ENCODE assay signal across 15 mouse cellular contexts in the genomic region with DNA sequence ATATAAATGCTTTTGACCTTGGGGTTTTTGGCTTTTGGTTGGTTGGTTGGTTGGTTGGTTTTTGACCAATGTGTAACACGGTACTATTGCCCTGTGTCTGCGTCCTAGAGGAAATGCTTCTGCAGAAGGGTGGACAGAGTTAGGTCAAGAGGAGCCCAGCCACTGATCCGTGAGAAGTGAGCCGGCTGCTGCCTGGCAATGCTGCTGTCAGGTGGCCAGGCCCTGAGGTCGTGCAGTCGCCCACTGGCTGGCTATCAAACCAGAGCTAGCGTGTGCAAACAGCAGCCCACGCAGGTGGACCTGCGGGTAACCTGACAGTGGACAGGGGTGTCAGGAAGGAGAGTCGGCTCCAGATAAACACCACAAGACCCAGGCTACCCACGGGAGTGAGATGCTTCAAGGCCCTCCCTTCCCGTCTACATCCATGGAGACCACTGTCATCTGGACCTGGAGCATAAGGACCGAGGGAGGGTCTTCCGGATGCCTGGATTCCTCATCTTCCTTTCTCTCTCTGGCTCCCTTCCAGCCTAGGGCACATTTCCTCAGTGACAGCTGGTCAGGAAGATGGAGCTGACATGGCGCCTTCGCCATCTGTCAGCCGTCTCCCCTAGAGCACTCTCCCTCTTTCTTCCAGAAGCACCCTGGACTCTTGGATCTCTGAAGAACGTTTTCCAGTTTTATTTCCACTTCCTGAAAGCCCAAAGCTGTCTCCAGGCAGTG. TPM values are rescaled to one million over a fixed set of nuclear protein-coding genes. Genes with fewer than 3 reads are reported as not detected.
DNase-seq lines count a peak whose midpoint lies in the region; ATAC-seq and TF ChIP-seq lines count a peak whose summit lies in the region.
"Had no signal": no experiment of that assay in that cellular context is flagged by ENCODE, and none has a peak within 500 bp of the region (broad histone marks: within the 10 kb centered on the region; RNA-seq: fewer than 3 reads in every experiment).

No protein-coding gene starts in this region.

- H3K9me3 ChIP-seq in liver, embryonic 16.5 days (replicated peaks; ENCODE audit: control insufficient read depth, low read length), result no peaks in the 10 kb centered on the region
- no peaks in the 10 kb centered on the region for H3K9me3 ChIP-seq in liver, embryonic 12.5 days (replicated peaks)
- peaks cover 4% of the 10 kb centered on the region; the same call in 1 of the 2 replicates for H3K9me3 ChIP-seq in forebrain, embryonic 10.5 days
- H3K9me3 ChIP-seq in hindbrain, embryonic 16.5 days (ENCODE audit: control insufficient read depth, low read length), result no peaks in the 10 kb centered on the region
- H3K9me3 ChIP-seq in midbrain, postnatal 0 days (ENCODE audit: low read length), result no peaks in the 10 kb centered on the region
- no peaks in the 10 kb centered on the region for H3K9me3 ChIP-seq in stomach, postnatal 0 days (ENCODE audit: control insufficient read depth, low read length)

- H3K4me2 ChIP-seq in liver, embryonic 16.5 days (ENCODE audit: low read depth, low read length), result no peak overlapping the region
- H3K4me2 ChIP-seq in liver, embryonic 12.5 days, result no peak overlapping the region
- H3K4me2 ChIP-seq in hindbrain, embryonic 16.5 days (ENCODE audit: low read length), result no peak overlapping the region
- H3K4me2 ChIP-seq in midbrain, postnatal 0 days (ENCODE audit: low read depth, low read length, poor library complexity, severe bottlenecking), result no peak overlapping the region
- no peak overlapping the region for H3K4me2 ChIP-seq in stomach, postnatal 0 days (replicated peaks; ENCODE audit: low read depth)
- H3K4me2 ChIP-seq: heart, embryonic 12.5 days had no signal

- H3K27ac ChIP-seq in liver, embryonic 16.5 days (ENCODE audit: low read length), result no peak overlapping the region
- no peak overlapping the region for H3K27ac ChIP-seq in liver, embryonic 12.5 days
- peak overlapping the region; percentile 72; the same call in 1 of the 2 replicates for H3K27ac ChIP-seq in forebrain, embryonic 10.5 days
- H3K27ac ChIP-seq in hindbrain, embryonic 16.5 days (ENCODE audit: low read depth, low read length), result peak overlapping the region; percentile 58
- H3K27ac ChIP-seq in midbrain, postnatal 0 days (ENCODE audit: low read depth, low read length), result peak overlapping the region; percentile 38; the same call in 1 of the 2 replicates
- H3K27ac ChIP-seq in stomach, postnatal 0 days (replicated peaks), result no peak overlapping the region

- DNase-seq in forebrain, embryonic 10.5 days (ENCODE audit: extremely low spot score, low spot score), result no peak
- DNase-seq in midbrain, postnatal 0 days (ENCODE audit: low spot score), result peak; percentile 82
- no peak for DNase-seq in stomach, postnatal 0 days (ENCODE audit: low spot score)
- no peak for DNase-seq in left cerebral cortex, adult 11 months (ENCODE audit: low spot score)
- DNase-seq: adrenal gland, adult 8-10 months; lung, adult 18-20 months; thymus, postnatal 4 days had no signal

- TF ChIP-seq CTCF in midbrain, postnatal 0 days (IDR thresholded peaks at IDR 0.05), result no peak
- no peak for TF ChIP-seq CTCF in stomach, postnatal 0 days (IDR thresholded peaks at IDR 0.05; ENCODE audit: low read depth)

- TF ChIP-seq EP300 in stomach, postnatal 0 days (optimal IDR thresholded peaks at IDR 0.05), result no peak

- WGBS in liver, embryonic 16.5 days (ENCODE audit: insufficient replicate concordance), result 63% methylated on average over 18 of the region's 18 CpGs
- 68% methylated on average over 18 of the region's 18 CpGs for whole genome bisulfite sequencing in liver, embryonic 12.5 days (ENCODE audit: insufficient replicate concordance)
- WGBS in forebrain, embryonic 10.5 days, result 85% methylated on average over 18 of the region's 18 CpGs
- WGBS in hindbrain, embryonic 16.5 days, result 65% methylated on average over 18 of the region's 18 CpGs
- WGBS in midbrain, postnatal 0 days, result 78% methylated on average over 18 of the region's 18 CpGs
- 80% methylated on average over 18 of the region's 18 CpGs for WGBS in stomach, postnatal 0 days

- H3K4me3 ChIP-seq in liver, embryonic 16.5 days (ENCODE audit: low read depth, low read length), result no peak overlapping the region
- H3K4me3 ChIP-seq in liver, embryonic 12.5 days, result no peak overlapping the region
- H3K4me3 ChIP-seq in forebrain, embryonic 10.5 days, result no peak overlapping the region
- no peak overlapping the region for H3K4me3 ChIP-seq in hindbrain, embryonic 16.5 days (ENCODE audit: low read length)
- no peak overlapping the region for H3K4me3 ChIP-seq in midbrain, postnatal 0 days (ENCODE audit: low read depth, low read length)
- H3K4me3 ChIP-seq in stomach, postnatal 0 days (ENCODE audit: low read depth, low read length), result no peak overlapping the region
- H3K4me3 ChIP-seq: heart, embryonic 12.5 days; megakaryocyte, embryonic 14.5 days had no signal

- H3K4me1 ChIP-seq in liver, embryonic 16.5 days (ENCODE audit: control insufficient read depth, low read depth, low read length), result no peaks in the 10 kb centered on the region
- no peaks in the 10 kb centered on the region for H3K4me1 ChIP-seq in liver, embryonic 12.5 days
- H3K4me1 ChIP-seq in forebrain, embryonic 10.5 days, result peaks cover 30% of the 10 kb centered on the region
- peaks cover 17% of the 10 kb centered on the region for H3K4me1 ChIP-seq in hindbrain, embryonic 16.5 days (ENCODE audit: control insufficient read depth, insufficient read depth, low read depth, low read length)
- no peaks in the 10 kb centered on the region for H3K4me1 ChIP-seq in midbrain, postnatal 0 days (ENCODE audit: insufficient read depth, low read length)
- no peaks in the 10 kb centered on the region for H3K4me1 ChIP-seq in stomach, postnatal 0 days (replicated peaks; ENCODE audit: control insufficient read depth, insufficient read depth)
- H3K4me1 ChIP-seq: heart, embryonic 12.5 days; megakaryocyte, embryonic 14.5 days had no signal

- peak; percentile 43 for ATAC-seq in liver, embryonic 16.5 days (ENCODE audit: low read depth)
- ATAC-seq in liver, embryonic 12.5 days, result no peak
- peak; percentile 43 for ATAC-seq in hindbrain, embryonic 16.5 days
- no peak for ATAC-seq in midbrain, postnatal 0 days (ENCODE audit: low FRiP score)
- ATAC-seq in CD4-positive, CD25-positive, alpha-beta regulatory T cell, adult 4 months, result no peak
- ATAC-seq in stomach, postnatal 0 days (ENCODE audit: low FRiP score, low TSS enrichment), result no peak
- ATAC-seq: intestine, postnatal 0 days; Patski had no signal

- H3K9ac ChIP-seq in liver, embryonic 16.5 days (ENCODE audit: low read depth, low read length), result no peak overlapping the region
- no peak overlapping the region for H3K9ac ChIP-seq in liver, embryonic 12.5 days
- no peak overlapping the region for H3K9ac ChIP-seq in hindbrain, embryonic 16.5 days (ENCODE audit: low read depth, low read length)
- H3K9ac ChIP-seq in midbrain, postnatal 0 days (replicated peaks; ENCODE audit: low read length, poor library complexity, severe bottlenecking), result no peak overlapping the region
- H3K9ac ChIP-seq in stomach, postnatal 0 days (ENCODE audit: low read length), result no peak overlapping the region
- H3K9ac ChIP-seq: heart, embryonic 12.5 days had no signal

- no peaks in the 10 kb centered on the region for H3K27me3 ChIP-seq in liver, embryonic 16.5 days (ENCODE audit: control insufficient read depth, insufficient read depth, low read depth, low read length)
- H3K27me3 ChIP-seq in liver, embryonic 12.5 days (replicated peaks), result no peaks in the 10 kb centered on the region
- 0 out of 2 replicates have a peak, but pooled peaks cover 9% of the 10 kb centered on the region for H3K27me3 ChIP-seq in forebrain, embryonic 10.5 days (ENCODE audit: poor library complexity, severe bottlenecking)
- H3K27me3 ChIP-seq in hindbrain, embryonic 16.5 days (replicated peaks; ENCODE audit: control insufficient read depth, insufficient read depth, low read length), result no peaks in the 10 kb centered on the region
- no peaks in the 10 kb centered on the region for H3K27me3 ChIP-seq in midbrain, postnatal 0 days (ENCODE audit: insufficient read depth, low read length)
- H3K27me3 ChIP-seq in stomach, postnatal 0 days (ENCODE audit: control insufficient read depth, insufficient read depth, low read length), result no peaks in the 10 kb centered on the region
- H3K27me3 ChIP-seq: heart, embryonic 12.5 days; Patski had no signal

- H3K36me3 ChIP-seq in liver, embryonic 16.5 days (ENCODE audit: control insufficient read depth, insufficient read depth), result no peaks in the 10 kb centered on the region
- no peaks in the 10 kb centered on the region for H3K36me3 ChIP-seq in liver, embryonic 12.5 days
- no peaks in the 10 kb centered on the region for H3K36me3 ChIP-seq in forebrain, embryonic 10.5 days (replicated peaks)
- no peaks in the 10 kb centered on the region for H3K36me3 ChIP-seq in hindbrain, embryonic 16.5 days (ENCODE audit: control insufficient read depth, insufficient read depth, low read length)
- H3K36me3 ChIP-seq in midbrain, postnatal 0 days (ENCODE audit: insufficient read depth, low read length), result no peaks in the 10 kb centered on the region
- H3K36me3 ChIP-seq in stomach, postnatal 0 days (ENCODE audit: control insufficient read depth, insufficient read depth, low read length), result no peaks in the 10 kb centered on the region
- H3K36me3 ChIP-seq: heart, embryonic 12.5 days had no signal

RNA-seq across cellular contexts. Expression of a gene that starts 18.5 kb away (rescaled TPM):
- 6.8 TPM in 2 replicates for polyA plus RNA-seq in liver, embryonic 16.5 days (2015; fragmentation: Nextera tagmentation; extraction: Ambion mirVana)
- polyA plus RNA-seq in liver, embryonic 12.5 days (2016; fragmentation: Nextera tagmentation; extraction: Ambion mirVana), result 2.2 and 2.7 TPM in 2 replicates
- polyA plus RNA-seq in forebrain, embryonic 10.5 days (2016; fragmentation: Nextera tagmentation; extraction: Ambion mirVana), result 2.7 and 4.1 TPM in 2 replicates
- polyA plus RNA-seq in hindbrain, embryonic 16.5 days (2015; fragmentation: Nextera tagmentation; extraction: Ambion mirVana), result 32.3 and 32.5 TPM in 2 replicates
- 16.4 and 26.3 TPM in 2 replicates for total RNA-seq in midbrain, postnatal 0 days (2014; rRNA removed)
- 8.8 and 10.2 TPM in 2 replicates for polyA plus RNA-seq in midbrain, postnatal 0 days (2015; fragmentation: Nextera tagmentation; extraction: Ambion mirVana)
- under 1 TPM in 1 of 2 experiments, not detected in 1; 0.35 TPM for polyA plus RNA-seq in CD4-positive, CD25-positive, alpha-beta regulatory T cell, adult 4 months (2017; shearing (Covaris generic))
- 1.5 and 1.8 TPM in 2 replicates for polyA plus RNA-seq in stomach, postnatal 0 days (2015; fragmentation: Nextera tagmentation; extraction: Ambion mirVana)

RNA-seq across cellular contexts. Expression of a gene that starts 48.3 kb away (rescaled TPM):
- 10.7 and 11.0 TPM in 2 replicates for polyA plus RNA-seq in liver, embryonic 16.5 days (2015; fragmentation: Nextera tagmentation; extraction: Ambion mirVana)
- 19.4 and 21.7 TPM in 2 replicates for polyA plus RNA-seq in liver, embryonic 12.5 days (2016; fragmentation: Nextera tagmentation; extraction: Ambion mirVana)
- polyA plus RNA-seq in forebrain, embryonic 10.5 days (2016; fragmentation: Nextera tagmentation; extraction: Ambion mirVana), result 24.4 and 24.6 TPM in 2 replicates
- polyA plus RNA-seq in hindbrain, embryonic 16.5 days (2015; fragmentation: Nextera tagmentation; extraction: Ambion mirVana), result 35.3 and 38.5 TPM in 2 replicates
- total RNA-seq in midbrain, postnatal 0 days (2014; rRNA removed), result 55.8 and 59.0 TPM in 2 replicates
- polyA plus RNA-seq in midbrain, postnatal 0 days (2015; fragmentation: Nextera tagmentation; extraction: Ambion mirVana), result 28.3 and 31.3 TPM in 2 replicates
- polyA plus RNA-seq in CD4-positive, CD25-positive, alpha-beta regulatory T cell, adult 4 months (2017; shearing (Covaris generic)), result 10 to 100 TPM; 15.4 to 19.3 TPM
- 14.4 and 15.3 TPM in 2 replicates for polyA plus RNA-seq in stomach, postnatal 0 days (2015; fragmentation: Nextera tagmentation; extraction: Ambion mirVana)

RNA-seq across cellular contexts. Expression of a gene that starts 49.2 kb away (rescaled TPM):
- 13.4 and 14.1 TPM in 2 replicates for polyA plus RNA-seq in liver, embryonic 16.5 days (2015; fragmentation: Nextera tagmentation; extraction: Ambion mirVana)
- polyA plus RNA-seq in liver, embryonic 12.5 days (2016; fragmentation: Nextera tagmentation; extraction: Ambion mirVana), result 18.0 and 18.3 TPM in 2 replicates
- 18.4 and 19.8 TPM in 2 replicates for polyA plus RNA-seq in forebrain, embryonic 10.5 days (2016; fragmentation: Nextera tagmentation; extraction: Ambion mirVana)
- polyA plus RNA-seq in hindbrain, embryonic 16.5 days (2015; fragmentation: Nextera tagmentation; extraction: Ambion mirVana), result 37.1 and 40.1 TPM in 2 replicates
- total RNA-seq in midbrain, postnatal 0 days (2014; rRNA removed), result 56.0 and 62.5 TPM in 2 replicates
- polyA plus RNA-seq in midbrain, postnatal 0 days (2015; fragmentation: Nextera tagmentation; extraction: Ambion mirVana), result 35.9 and 40.4 TPM in 2 replicates
- polyA plus RNA-seq in CD4-positive, CD25-positive, alpha-beta regulatory T cell, adult 4 months (2017; shearing (Covaris generic)), result 10 to 100 TPM; 12.0 to 17.9 TPM
- 56.6 and 58.0 TPM in 2 replicates for polyA plus RNA-seq in stomach, postnatal 0 days (2015; fragmentation: Nextera tagmentation; extraction: Ambion mirVana)

Comparison
In these comparisons a context has a peak if more than half of its experiments do, and no peak if none do; other contexts are left out.
1. ATAC-seq: peak in liver, embryonic 16.5 days (single experiment) and hindbrain, embryonic 16.5 days (single experiment); none in liver, embryonic 12.5 days (single experiment), midbrain, postnatal 0 days (single experiment), CD4-positive, CD25-positive, alpha-beta regulatory T cell, adult 4 months (single experiment) and stomach, postnatal 0 days (single experiment).
2. H3K27ac ChIP-seq: peak in forebrain, embryonic 10.5 days (single experiment), hindbrain, embryonic 16.5 days (single experiment) and midbrain, postnatal 0 days (single experiment); none in liver, embryonic 16.5 days (single experiment), liver, embryonic 12.5 days (single experiment) and stomach, postnatal 0 days (single experiment).